Comparison of ENCODE assay signal across 19 mouse cellular contexts in the genomic region with DNA sequence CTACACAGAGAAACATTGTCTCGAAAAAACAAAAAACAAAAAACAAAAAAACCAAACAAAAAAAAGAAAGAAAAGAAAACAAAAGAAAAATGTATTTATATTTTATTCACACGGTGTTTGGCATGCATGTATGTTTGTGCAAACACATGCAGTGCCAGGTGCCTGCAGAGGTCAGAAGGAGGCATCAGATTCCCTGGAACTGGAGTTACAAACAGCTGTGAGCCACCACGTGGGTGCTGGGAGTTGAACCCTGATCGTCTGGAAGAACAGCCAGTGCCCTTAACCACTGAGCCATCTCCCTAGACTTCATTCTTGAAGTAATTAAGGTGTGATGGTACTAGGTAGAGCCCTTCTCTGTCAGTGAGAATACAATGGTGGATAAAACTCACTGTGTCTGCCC. TPM values are rescaled to one million over a fixed set of nuclear protein-coding genes. Genes with fewer than 3 reads are reported as not detected.
DNase-seq lines count a peak whose midpoint lies in the region; ATAC-seq and TF ChIP-seq lines count a peak whose summit lies in the region.
"Had no signal": no experiment of that assay in that cellular context is flagged by ENCODE, and none has a peak within 500 bp of the region (broad histone marks: within the 10 kb centered on the region; RNA-seq: fewer than 3 reads in every experiment).

No protein-coding gene starts in this region.

- 43% methylated on average over 4 of the region's 4 CpGs for WGBS in kidney, adult 2 months
- 30% methylated on average over 4 of the region's 4 CpGs for WGBS in liver, adult 2 months
- WGBS in liver, embryonic 11.5 days, result 73% methylated on average over 4 of the region's 4 CpGs
- WGBS in intestine, embryonic 16.5 days, result 64% methylated on average over 4 of the region's 4 CpGs

- peaks cover 49% of the 10 kb centered on the region for H3K4me1 ChIP-seq in kidney, adult 2 months (ENCODE audit: control insufficient read depth, insufficient read depth, low read length)
- peaks cover 20% of the 10 kb centered on the region for H3K4me1 ChIP-seq in liver, adult 2 months (ENCODE audit: control insufficient read depth, insufficient read depth, low read length)
- H3K4me1 ChIP-seq in liver, embryonic 11.5 days (replicated peaks; ENCODE audit: control insufficient read depth, insufficient read depth, low read length), result 0 out of 2 replicates have a peak, but pooled peaks cover 3% of the 10 kb centered on the region
- H3K4me1 ChIP-seq in intestine, embryonic 16.5 days (ENCODE audit: control insufficient read depth, insufficient read depth, low read length), result peaks cover 13% of the 10 kb centered on the region
- H3K4me1 ChIP-seq: hindbrain, embryonic 15.5 days had no signal

- no peak overlapping the region for H3K4me3 ChIP-seq in kidney, adult 2 months (ENCODE audit: insufficient read depth, low read depth, low read length)
- no peak overlapping the region for H3K4me3 ChIP-seq in liver, adult 2 months (ENCODE audit: insufficient read depth, low read depth, low read length)
- no peak overlapping the region for H3K4me3 ChIP-seq in liver, embryonic 11.5 days (ENCODE audit: low read depth, low read length)
- no peak overlapping the region for H3K4me3 ChIP-seq in intestine, embryonic 16.5 days (ENCODE audit: low read length)
- H3K4me3 ChIP-seq: embryonic facial prominence, embryonic 12.5 days; forebrain, embryonic 15.5 days; heart, embryonic 13.5 days; hindbrain, embryonic 15.5 days had no signal

- peaks cover 43% of the 10 kb centered on the region; the same call in 1 of the 2 replicates for H3K79me2 ChIP-seq in liver, adult 2 months (ENCODE audit: control insufficient read depth, insufficient read depth, low read length)

- H3K9me3 ChIP-seq in liver, embryonic 11.5 days (ENCODE audit: control insufficient read depth, low read length), result no peaks in the 10 kb centered on the region
- no peaks in the 10 kb centered on the region for H3K9me3 ChIP-seq in intestine, embryonic 16.5 days (ENCODE audit: control insufficient read depth, low read length)
- H3K9me3 ChIP-seq: embryonic facial prominence, embryonic 12.5 days; forebrain, embryonic 15.5 days; heart, embryonic 13.5 days; hindbrain, embryonic 15.5 days had no signal

- no peak overlapping the region for H3K27ac ChIP-seq in kidney, adult 2 months (ENCODE audit: insufficient read depth, low read depth, low read length)
- no peak overlapping the region for H3K27ac ChIP-seq in liver, adult 2 months (replicated peaks; ENCODE audit: insufficient read depth, low read depth, low read length)
- H3K27ac ChIP-seq in liver, embryonic 11.5 days (ENCODE audit: low read depth, low read length), result no peak overlapping the region
- no peak overlapping the region for H3K27ac ChIP-seq in intestine, embryonic 16.5 days (ENCODE audit: low read length)
- H3K27ac ChIP-seq: embryonic facial prominence, embryonic 12.5 days; forebrain, embryonic 15.5 days; heart, embryonic 13.5 days; hindbrain, embryonic 15.5 days had no signal

- H3K4me2 ChIP-seq in liver, embryonic 11.5 days, result no peak overlapping the region
- no peak overlapping the region for H3K4me2 ChIP-seq in intestine, embryonic 16.5 days (ENCODE audit: low read depth, low read length)
- H3K4me2 ChIP-seq: embryonic facial prominence, embryonic 12.5 days; forebrain, embryonic 15.5 days; heart, embryonic 13.5 days; hindbrain, embryonic 15.5 days had no signal

- no peak for TF ChIP-seq CTCF in kidney, adult 2 months (conservative IDR thresholded peaks at IDR 0.05; ENCODE audit: insufficient read depth, insufficient read length, low read depth, low read length)
- no peak for TF ChIP-seq CTCF in liver, adult 2 months (IDR thresholded peaks at IDR 0.05; ENCODE audit: low read depth, low read length)

- no peak overlapping the region for H3K9ac ChIP-seq in liver, adult 2 months (ENCODE audit: low read depth, low read length)
- H3K9ac ChIP-seq in liver, embryonic 11.5 days (ENCODE audit: low read depth, low read length), result no peak overlapping the region
- no peak overlapping the region for H3K9ac ChIP-seq in intestine, embryonic 16.5 days (ENCODE audit: low read depth, low read length)
- H3K9ac ChIP-seq: embryonic facial prominence, embryonic 12.5 days; forebrain, embryonic 15.5 days; heart, embryonic 13.5 days; hindbrain, embryonic 15.5 days had no signal

- H3K27me3 ChIP-seq in kidney, adult 2 months (replicated peaks; ENCODE audit: control insufficient read depth, insufficient read depth, low read length), result no peaks in the 10 kb centered on the region
- no peaks in the 10 kb centered on the region for H3K27me3 ChIP-seq in liver, adult 2 months (ENCODE audit: control insufficient read depth, insufficient read depth, low read length)
- no peaks in the 10 kb centered on the region for H3K27me3 ChIP-seq in liver, embryonic 11.5 days (replicated peaks; ENCODE audit: control insufficient read depth, insufficient read depth, low read length)
- no peaks in the 10 kb centered on the region for H3K27me3 ChIP-seq in intestine, embryonic 16.5 days (replicated peaks; ENCODE audit: control insufficient read depth, insufficient read depth, low read length)
- H3K27me3 ChIP-seq: CH12.LX; embryonic facial prominence, embryonic 12.5 days; forebrain, embryonic 15.5 days; heart, embryonic 13.5 days; hindbrain, embryonic 15.5 days had no signal

- peak; percentile 48 for DNase-seq in kidney, adult 2 months
- no peak for DNase-seq in kidney, postnatal 4 days
- peak; percentile 74 for DNase-seq in liver, adult 2 months (ENCODE audit: extremely low read depth, low read depth, low spot score)
- DNase-seq in liver, embryonic 11.5 days (ENCODE audit: low spot score), result no peak
- peak; percentile 63 for DNase-seq in adipocyte (ENCODE audit: low spot score)
- DNase-seq: adrenal gland, adult 8-10 months; adrenal gland, postnatal 36 days; cerebellum, adult 11 months; cerebellum, adult 8-10 months; cerebellum, postnatal 14 days; embryo, embryonic 11 days; gastrocnemius, postnatal 10 days; heart, postnatal 36 days had no signal

- TF ChIP-seq POLR2A in kidney, adult 2 months (IDR thresholded peaks at IDR 0.05; ENCODE audit: low read depth, low read length), result no peak
- no peak for TF ChIP-seq POLR2A in liver, adult 2 months (IDR thresholded peaks at IDR 0.05; ENCODE audit: extremely low read depth, insufficient read depth, low read length)

- H3K36me3 ChIP-seq in kidney, adult 2 months (ENCODE audit: control insufficient read depth, insufficient read depth, low read length), result no peaks in the 10 kb centered on the region
- H3K36me3 ChIP-seq in liver, adult 2 months (ENCODE audit: control insufficient read depth, insufficient read depth, low read length), result no peaks in the 10 kb centered on the region
- no peaks in the 10 kb centered on the region for H3K36me3 ChIP-seq in liver, embryonic 11.5 days (ENCODE audit: control insufficient read depth, insufficient read depth, low read length)
- no peaks in the 10 kb centered on the region for H3K36me3 ChIP-seq in intestine, embryonic 16.5 days (ENCODE audit: control insufficient read depth, insufficient read depth, low read length)
- H3K36me3 ChIP-seq: embryonic facial prominence, embryonic 12.5 days; forebrain, embryonic 15.5 days; heart, embryonic 13.5 days; hindbrain, embryonic 15.5 days had no signal

- ATAC-seq in liver, embryonic 11.5 days (replicated peaks; ENCODE audit: low FRiP score), result no peak
- no peak for ATAC-seq in intestine, embryonic 16.5 days
- ATAC-seq: forebrain, embryonic 15.5 days had no signal

RNA-seq across cellular contexts. Expression of a gene that starts 56.4 kb away (rescaled TPM):
- polyA plus RNA-seq in kidney, adult 2 months (2012; rRNA removed), result 12.0 and 15.3 TPM in 2 replicates
- total RNA-seq in liver, adult 2 months (2014; rRNA removed), result 7.8 and 8.9 TPM in 2 replicates
- polyA plus RNA-seq in liver, adult 2 months (2012; rRNA removed), result 5.1 and 6.0 TPM in 2 replicates
- 61.0 and 70.0 TPM in 2 replicates for polyA plus RNA-seq in liver, embryonic 11.5 days (2014; fragmentation: Nextera tagmentation; extraction: Ambion mirVana)
- polyA plus RNA-seq in intestine, embryonic 16.5 days (2015; fragmentation: Nextera tagmentation; extraction: Ambion mirVana), result 41.5 and 51.6 TPM in 2 replicates

RNA-seq across cellular contexts. Expression of a gene that starts 57.0 kb away (rescaled TPM):
- 36.7 and 44.5 TPM in 2 replicates for polyA plus RNA-seq in kidney, adult 2 months (2012; rRNA removed)
- 8.8 and 9.0 TPM in 2 replicates for total RNA-seq in liver, adult 2 months (2014; rRNA removed)
- polyA plus RNA-seq in liver, adult 2 months (2012; rRNA removed), result 9.4 and 10.0 TPM in 2 replicates
- 8.3 and 8.9 TPM in 2 replicates for polyA plus RNA-seq in liver, embryonic 11.5 days (2014; fragmentation: Nextera tagmentation; extraction: Ambion mirVana)
- polyA plus RNA-seq in intestine, embryonic 16.5 days (2015; fragmentation: Nextera tagmentation; extraction: Ambion mirVana), result 10.0 and 11.4 TPM in 2 replicates

Comparison
In these comparisons a context has a peak if more than half of its experiments do, and no peak if none do; other contexts are left out.
1. DNase-seq: peak in kidney, adult 2 months (single experiment), liver, adult 2 months (single experiment) and adipocyte (single experiment); none in kidney, postnatal 4 days (0 of 2) and liver, embryonic 11.5 days (single experiment).